Mouse (Mus musculus): ENCODE measurements around the gene Thrap3. TPM values are rescaled to one million over a fixed set of nuclear protein-coding genes. Genes with fewer than 3 reads are reported as not detected.
A peak's percentile ranks its signal among the peaks of the same experiment; 100 is the strongest.

The Thrap3 gene
- polyA plus RNA-seq, 1 experiment from 2014 or later: 194 TPM

GRCm38 (mm10) chr4:126131290-126132121 is 71.1 kb downstream of the Thrap3 start:
- 53% methylated on average over 10 of the region's 10 CpGs for WGBS
- no peak overlapping the region; the same call in 1 of the 2 replicates for H3K9ac ChIP-seq
- no peak overlapping the region for H3K4me2 ChIP-seq
- ATAC-seq: peak; percentile 63; the same call in 1 of the 2 replicates
- H3K27me3 ChIP-seq: no peaks in the 10 kb centered on the region
- H3K27ac ChIP-seq: peak overlapping the region; percentile 32; the same call in 1 of the 2 replicates
- no peaks in the 10 kb centered on the region for H3K9me3 ChIP-seq (replicated peaks)
- H3K4me3 ChIP-seq: no peak overlapping the region
- H3K36me3 ChIP-seq (ENCODE audit: poor library complexity, severe bottlenecking): peaks cover 73% of the 10 kb centered on the region
- peaks cover 23% of the 10 kb centered on the region for H3K4me1 ChIP-seq

- H3K9me3 ChIP-seq (replicated peaks): no peaks in the 10 kb centered on the region
- no peak for ATAC-seq
- no peaks in the 10 kb centered on the region for H3K27me3 ChIP-seq
- 82% methylated on average over 11 of the region's 11 CpGs for WGBS
- H3K4me2 ChIP-seq: no peak overlapping the region
- H3K4me3 ChIP-seq: no peak overlapping the region
- peaks cover 23% of the 10 kb centered on the region for H3K4me1 ChIP-seq
- no peak overlapping the region for H3K27ac ChIP-seq
- no peak overlapping the region for H3K9ac ChIP-seq
- H3K36me3 ChIP-seq (ENCODE audit: poor library complexity, severe bottlenecking): peaks cover 73% of the 10 kb centered on the region
Measured at GRCm38 (mm10) chr4:126130502-126130901, 72.1 kb downstream of the Thrap3 start.

DNA sequence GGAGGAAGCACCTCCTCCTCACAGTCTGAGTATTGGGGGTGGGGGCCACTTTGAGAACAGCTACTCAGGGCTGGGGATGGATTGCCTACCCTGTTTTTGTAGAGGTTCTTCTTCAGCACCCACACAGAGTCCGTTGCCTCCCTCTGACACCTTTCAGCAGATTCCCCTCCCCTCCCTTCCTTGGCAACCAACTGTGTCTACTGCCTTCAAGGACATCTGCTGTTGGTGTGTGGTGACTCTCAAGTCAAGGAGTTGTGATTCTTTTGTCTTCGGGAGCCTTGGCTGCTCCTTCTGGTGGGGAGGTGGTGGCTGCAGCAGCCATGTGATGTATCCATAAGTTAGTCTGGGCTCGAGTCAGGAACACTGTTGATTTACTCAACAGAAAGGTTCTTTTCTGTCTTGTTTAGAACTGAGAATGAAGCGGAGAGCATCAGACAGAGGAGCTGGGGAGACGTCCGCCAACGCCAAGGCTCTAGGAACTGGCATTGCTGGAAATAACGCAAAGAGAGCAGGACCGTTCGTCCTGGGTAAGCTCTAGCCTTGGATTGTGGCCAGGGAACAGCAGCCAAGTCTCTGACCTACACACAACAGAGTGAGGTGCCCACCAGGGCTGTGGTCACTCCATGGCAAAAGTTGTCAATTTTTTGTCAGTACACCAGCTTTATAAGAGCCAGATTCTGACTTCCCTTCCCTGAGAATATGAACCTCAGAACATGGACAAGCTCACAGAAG is 79.1 kb downstream of the Thrap3 start:
- peaks cover 11% of the 10 kb centered on the region; the same call in 1 of the 2 replicates for H3K9me3 ChIP-seq (replicated peaks)
- H3K4me2 ChIP-seq: no peak overlapping the region
- ATAC-seq: no peak
- H3K27me3 ChIP-seq: no peaks in the 10 kb centered on the region
- 82% methylated on average over 10 of the region's 10 CpGs for WGBS
- peaks cover 7% of the 10 kb centered on the region; the same call in 1 of the 2 replicates for H3K4me1 ChIP-seq
- H3K4me3 ChIP-seq: no peak overlapping the region
- no peak overlapping the region for H3K9ac ChIP-seq
- no peak overlapping the region for H3K27ac ChIP-seq
- H3K36me3 ChIP-seq (ENCODE audit: poor library complexity, severe bottlenecking): peaks cover 64% of the 10 kb centered on the region

GRCm38 (mm10) chr4:126120506-126120905 is 82.1 kb downstream of the Thrap3 start:
- Histone ChIP-seq H3K9me3 (replicated peaks) (peaks cover 11% of the 10 kb centered on the region; the same call in 1 of the 2 replicates), H3K4me3 (no peak overlapping the region), H3K27ac (no peak overlapping the region), H3K9ac (no peak overlapping the region), H3K36me3 (ENCODE audit: poor library complexity, severe bottlenecking) (peaks cover 43% of the 10 kb centered on the region), H3K27me3 (no peaks in the 10 kb centered on the region), H3K4me1 (peaks cover 15% of the 10 kb centered on the region; the same call in 1 of the 2 replicates), H3K4me2 (no peak overlapping the region)
- 92% methylated on average over 2 of the region's 2 CpGs for WGBS
- ATAC-seq: no peak

- Histone ChIP-seq H3K27ac (no peak overlapping the region), H3K4me3 (no peak overlapping the region), H3K9me3 (replicated peaks) (peaks cover 11% of the 10 kb centered on the region; the same call in 1 of the 2 replicates), H3K27me3 (no peaks in the 10 kb centered on the region), H3K4me1 (peaks cover 16% of the 10 kb centered on the region; the same call in 1 of the 2 replicates), H3K36me3 (ENCODE audit: poor library complexity, severe bottlenecking) (peaks cover 39% of the 10 kb centered on the region), H3K9ac (no peak overlapping the region), H3K4me2 (no peak overlapping the region)
- WGBS: 93% methylated on average over 5 of the region's 5 CpGs
- ATAC-seq: no peak
Measured at GRCm38 (mm10) chr4:126120052-126120451, 82.5 kb downstream of the Thrap3 start.

GRCm38 (mm10) chr4:126119051-126119450 is 83.5 kb downstream of the Thrap3 start:
- peaks cover 16% of the 10 kb centered on the region; the same call in 1 of the 2 replicates for H3K4me1 ChIP-seq
- no peak overlapping the region for H3K9ac ChIP-seq
- H3K27me3 ChIP-seq: no peaks in the 10 kb centered on the region
- 77% methylated on average over 1 of the region's 1 CpGs for WGBS
- no peak overlapping the region for H3K4me2 ChIP-seq
- H3K4me3 ChIP-seq: no peak overlapping the region
- peak overlapping the region; percentile 65 for H3K27ac ChIP-seq
- no peak for ATAC-seq
- peaks cover 30% of the 10 kb centered on the region for H3K36me3 ChIP-seq (ENCODE audit: poor library complexity, severe bottlenecking)
- peaks cover 11% of the 10 kb centered on the region; the same call in 1 of the 2 replicates for H3K9me3 ChIP-seq (replicated peaks)

- peaks cover 26% of the 10 kb centered on the region for H3K36me3 ChIP-seq (ENCODE audit: poor library complexity, severe bottlenecking)
- no peak overlapping the region for H3K4me3 ChIP-seq
- H3K9me3 ChIP-seq (replicated peaks): peaks cover 11% of the 10 kb centered on the region; the same call in 1 of the 2 replicates
- WGBS: 79% methylated on average over 4 of the region's 4 CpGs
- H3K27me3 ChIP-seq: no peaks in the 10 kb centered on the region
- ATAC-seq: peak; percentile 45; the same call in 1 of the 2 replicates
- no peak overlapping the region for H3K4me2 ChIP-seq
- no peak overlapping the region for H3K9ac ChIP-seq
- H3K4me1 ChIP-seq: peaks cover 20% of the 10 kb centered on the region; the same call in 1 of the 2 replicates
- H3K27ac ChIP-seq: peak overlapping the region; percentile 65
Measured at GRCm38 (mm10) chr4:126118651-126119050, 83.9 kb downstream of the Thrap3 start.

DNA sequence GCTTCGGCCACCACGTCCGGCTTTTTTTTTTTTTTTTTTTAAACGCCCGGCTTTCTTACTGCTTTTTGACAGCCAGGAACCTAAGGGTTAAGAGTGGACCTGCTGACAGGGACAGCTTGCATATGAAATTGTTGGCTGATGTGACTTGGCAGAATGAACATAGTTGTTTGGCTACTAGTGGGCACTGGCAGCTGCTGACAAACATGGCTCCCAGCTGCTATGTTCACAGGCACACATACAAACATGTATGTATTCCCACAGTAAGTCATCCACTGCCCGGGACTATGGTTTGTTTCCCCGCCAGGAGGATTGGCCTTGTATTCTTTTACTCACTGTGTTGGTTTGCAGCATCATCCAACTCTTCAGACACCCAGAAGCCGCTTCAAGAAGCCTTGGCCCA is 85.4 kb downstream of the Thrap3 start:
- Histone ChIP-seq H3K4me1 (peaks cover 17% of the 10 kb centered on the region; the same call in 1 of the 2 replicates), H3K36me3 (ENCODE audit: poor library complexity, severe bottlenecking) (peaks cover 20% of the 10 kb centered on the region), H3K9me3 (replicated peaks) (peaks cover 11% of the 10 kb centered on the region; the same call in 1 of the 2 replicates), H3K9ac (no peak overlapping the region), H3K4me2 (no peak overlapping the region), H3K27ac (peak overlapping the region; percentile 19; the same call in 1 of the 2 replicates), H3K27me3 (no peaks in the 10 kb centered on the region), H3K4me3 (no peak overlapping the region)
- 83% methylated on average over 8 of the region's 8 CpGs for WGBS
- no peak for ATAC-seq

GRCm38 (mm10) chr4:126115871-126116521 is 86.6 kb downstream of the Thrap3 start:
- no peak overlapping the region for H3K27ac ChIP-seq
- H3K4me2 ChIP-seq: no peak overlapping the region
- peaks cover 12% of the 10 kb centered on the region for H3K36me3 ChIP-seq (ENCODE audit: poor library complexity, severe bottlenecking)
- 0 out of 2 replicates have a peak, but pooled peaks cover 2% of the 10 kb centered on the region for H3K9me3 ChIP-seq (replicated peaks)
- H3K9ac ChIP-seq: no peak overlapping the region
- H3K4me3 ChIP-seq: no peak overlapping the region
- 76% methylated on average over 6 of the region's 6 CpGs for WGBS
- no peak for ATAC-seq
- H3K27me3 ChIP-seq: no peaks in the 10 kb centered on the region
- H3K4me1 ChIP-seq: peaks cover 21% of the 10 kb centered on the region

DNA sequence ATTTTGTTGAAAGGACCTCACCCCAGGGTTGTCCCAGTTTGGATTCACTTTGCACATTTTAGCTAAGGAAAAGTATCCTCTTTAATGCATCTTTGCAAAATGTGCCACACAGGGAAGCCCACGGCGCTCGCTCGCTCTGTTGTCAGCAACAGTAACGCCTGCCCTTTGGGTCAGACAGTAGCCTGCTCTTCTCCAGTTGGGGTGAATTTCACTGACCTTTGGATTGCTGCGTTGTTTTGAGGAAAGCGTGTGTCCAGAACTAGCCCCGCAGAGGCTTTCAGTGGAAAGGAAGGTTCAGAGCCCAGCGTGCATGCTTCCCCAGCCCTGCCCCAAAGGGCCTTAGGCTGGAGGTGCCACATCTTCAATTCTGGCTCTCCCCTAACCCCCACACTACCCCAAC is 87.1 kb downstream of the Thrap3 start:
- no peak overlapping the region for H3K4me3 ChIP-seq
- H3K27ac ChIP-seq: no peak overlapping the region

More for the DNA sequence above, 87.1 kb downstream of the Thrap3 start:
- H3K27me3 ChIP-seq: no peaks in the 10 kb centered on the region
- no peak overlapping the region for H3K4me2 ChIP-seq
- 90% methylated on average over 9 of the region's 9 CpGs for WGBS
- H3K9ac ChIP-seq: no peak overlapping the region
- H3K9me3 ChIP-seq (replicated peaks): no peaks in the 10 kb centered on the region
- no peak for ATAC-seq
- H3K4me1 ChIP-seq: peaks cover 27% of the 10 kb centered on the region
- peaks cover 9% of the 10 kb centered on the region; the same call in 1 of the 2 replicates for H3K36me3 ChIP-seq (ENCODE audit: poor library complexity, severe bottlenecking)
